Mouse (Mus musculus): ENCODE data around the gene Rabif. TPM values are rescaled to one million over a fixed set of nuclear protein-coding genes. Genes with fewer than 3 reads are reported as not detected.
A peak's percentile ranks its signal among the peaks of the same experiment; 100 is the strongest.
"Not testable (repeated sequence)": the region's sequence is repeated elsewhere in the genome, so short reads cannot be mapped to it uniquely, and the experiment has no call there.

Gene Rabif
- total RNA-seq (2018; cell fraction: chromatin; rRNA removed), result 10 to 100 TPM in 4 of 26 experiments, 1 to 10 TPM in 22; 1.5 to 12.3 (median 5.8) TPM
- total RNA-seq (2018; cell fraction: cytosol; rRNA removed), result 10 to 100 TPM in 23 of 26 experiments, 1 to 10 TPM in 3; 8.1 to 17.4 (median 13.8) TPM
- total RNA-seq (2018; cell fraction: nucleus; rRNA removed), result 10 to 100 TPM in 12 of 26 experiments, 1 to 10 TPM in 14; 2.4 to 18.4 (median 8.8) TPM
- 11.5 to 14.8 TPM (median 14.4 TPM) in 3 replicates for polyA plus RNA-seq (2018)

DNA sequence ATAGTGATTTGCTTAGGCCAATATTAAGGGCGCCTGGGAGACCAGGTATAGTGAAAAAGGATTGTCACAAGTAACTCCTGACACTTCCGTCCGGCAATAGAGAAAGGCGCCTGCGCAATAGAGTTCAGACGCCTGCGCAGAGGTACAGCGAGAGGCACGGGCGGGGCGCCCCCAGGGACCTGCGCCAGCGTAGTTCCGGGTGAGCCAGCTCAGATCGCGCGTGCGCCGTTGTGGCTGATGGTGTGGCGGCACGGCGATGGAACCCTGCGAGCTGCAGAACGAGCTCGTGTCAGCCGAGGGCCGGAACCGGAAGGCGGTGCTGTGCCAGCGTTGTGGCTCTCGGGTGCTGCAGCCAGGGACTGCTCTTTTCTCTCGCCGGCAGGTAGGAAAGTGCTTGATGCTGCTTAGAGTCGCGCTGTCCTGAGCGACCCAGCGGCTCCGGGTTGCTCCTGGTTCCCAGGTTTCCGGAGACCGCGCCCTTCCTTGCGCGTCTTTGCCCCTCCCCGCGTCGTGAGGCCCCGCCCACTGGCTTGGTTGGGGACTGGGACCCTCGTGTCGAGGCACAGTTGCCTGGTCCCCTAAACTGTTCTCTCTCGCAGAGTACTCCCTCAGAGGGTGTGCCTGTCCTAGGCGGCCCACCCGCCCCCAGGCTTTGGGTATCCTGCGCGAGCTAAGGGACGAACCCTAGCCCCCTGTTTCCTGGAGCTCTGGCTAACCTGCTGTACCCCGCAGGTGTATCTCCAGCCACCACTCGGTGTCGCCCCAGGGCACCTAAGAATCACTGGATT is at the start of gene Rabif:
Gene Rabif, plus strand, starts transcription at position 221 of the 788 bp plus-strand sequence.
- peak within 1 kb of the TSS; percentile 66 for H3K27ac ChIP-seq
- 1% methylated on average over 56 of the region's 58 CpGs for WGBS (ENCODE audit: missing documents)
- no peaks in the 10 kb centered on the region for H3K36me3 ChIP-seq (ENCODE audit: inconsistent target)
- H3K4me3 ChIP-seq (ENCODE audit: inconsistent target), result peak within 1 kb of the TSS; percentile 89
- H3K79me2 ChIP-seq (ENCODE audit: inconsistent target), result peaks cover 49% of the 10 kb centered on the region

DNA sequence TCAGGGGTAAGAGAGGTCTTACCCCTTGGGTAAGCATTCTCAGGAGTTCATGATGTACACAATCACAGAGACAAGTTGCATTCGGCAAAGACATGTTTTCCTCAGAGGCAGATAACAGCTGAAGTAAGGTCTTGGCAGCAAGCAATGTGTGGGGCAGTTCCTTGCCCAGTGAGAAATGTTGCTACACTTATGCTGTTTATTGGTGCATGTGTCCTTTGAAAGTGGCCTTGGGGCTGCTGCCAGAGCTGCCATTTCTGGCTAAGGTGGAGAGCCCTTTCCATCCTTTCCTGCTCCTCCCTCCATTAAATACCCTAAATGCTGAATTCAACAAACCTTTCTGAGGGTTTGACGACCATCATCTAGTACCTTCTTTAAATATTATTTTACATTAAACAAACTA is 49.0 kb upstream of the Rabif start:
- WGBS (ENCODE audit: missing documents), result 89% methylated on average over 2 of the region's 2 CpGs
- no peak overlapping the region for H3K4me3 ChIP-seq (ENCODE audit: inconsistent target)
- H3K27ac ChIP-seq, result no peak overlapping the region
- H3K79me2 ChIP-seq (ENCODE audit: inconsistent target), result no peaks in the 10 kb centered on the region
- H3K36me3 ChIP-seq (ENCODE audit: inconsistent target), result no peaks in the 10 kb centered on the region

DNA sequence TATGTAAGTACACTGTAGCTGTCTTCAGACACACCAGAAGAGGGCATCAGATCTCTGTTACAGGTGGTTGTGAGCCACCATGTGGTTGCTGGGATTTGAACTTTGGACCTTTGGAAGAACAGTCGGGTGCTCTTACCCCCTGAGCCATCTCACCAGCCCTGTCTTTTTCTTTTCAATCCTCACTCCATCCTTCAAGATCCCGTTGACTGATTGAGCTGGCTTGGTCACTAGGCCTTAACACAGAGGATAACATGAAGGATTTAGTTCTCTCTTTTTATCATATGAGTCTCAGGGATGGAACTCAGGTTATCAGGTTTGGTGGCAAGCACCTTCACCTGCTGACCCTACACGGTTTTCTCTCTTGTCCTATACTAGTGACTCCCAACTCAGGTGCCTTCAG is 45.9 kb upstream of the Rabif start:
- not testable (repeated sequence) for H3K4me3 ChIP-seq (ENCODE audit: inconsistent target); H3K79me2 ChIP-seq (ENCODE audit: inconsistent target); H3K27ac ChIP-seq; H3K36me3 ChIP-seq (ENCODE audit: inconsistent target)
- 94% methylated on average over 3 of the region's 3 CpGs for WGBS (ENCODE audit: missing documents)

DNA sequence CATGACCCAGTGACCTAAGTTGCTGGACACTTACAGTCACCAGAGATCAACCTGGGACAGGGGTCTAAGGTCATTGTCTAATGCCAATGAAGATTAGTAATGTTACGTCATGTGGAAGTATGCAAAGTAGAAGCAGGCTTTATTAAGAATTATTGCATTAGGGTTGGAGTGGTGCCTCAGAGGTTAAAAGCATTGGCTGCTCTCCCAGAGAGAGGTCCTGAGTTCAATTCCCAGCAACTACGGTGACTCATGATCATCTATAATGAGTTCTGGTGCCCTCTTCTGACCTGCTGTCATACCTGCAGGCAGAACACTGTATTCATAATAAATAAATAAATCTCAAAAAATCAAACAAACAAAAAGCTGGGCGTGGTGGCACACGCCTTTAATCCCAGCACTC is 44.2 kb upstream of the Rabif start:
- WGBS (ENCODE audit: missing documents), result 88% methylated on average over 2 of the region's 4 CpGs
- no peaks in the 10 kb centered on the region for H3K36me3 ChIP-seq (ENCODE audit: inconsistent target)
- no peak overlapping the region for H3K27ac ChIP-seq
- no peaks in the 10 kb centered on the region for H3K79me2 ChIP-seq (ENCODE audit: inconsistent target)
- no peak overlapping the region for H3K4me3 ChIP-seq (ENCODE audit: inconsistent target)

DNA sequence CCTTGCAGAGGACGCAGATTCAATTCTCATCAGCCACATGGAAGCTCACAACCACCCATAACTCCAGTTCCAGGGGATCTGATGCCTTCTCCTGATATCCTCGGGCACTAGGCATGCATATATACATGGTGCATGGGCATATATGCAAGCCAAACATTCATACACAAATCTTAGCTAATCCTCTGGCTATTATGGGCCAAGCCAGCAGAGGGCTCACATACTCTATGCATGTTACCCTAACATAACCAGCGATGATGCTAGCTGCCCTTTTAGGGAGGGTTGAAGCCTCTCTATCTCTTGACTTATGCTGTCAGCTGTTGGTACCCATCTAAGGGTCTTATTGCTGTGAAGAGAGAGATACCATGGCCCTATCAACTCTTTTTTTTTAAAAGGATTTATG is 43.5 kb upstream of the Rabif start:
- Histone ChIP-seq H3K36me3 (ENCODE audit: inconsistent target) (no peaks in the 10 kb centered on the region), H3K27ac (no peak overlapping the region), H3K79me2 (ENCODE audit: inconsistent target) (no peaks in the 10 kb centered on the region), H3K4me3 (ENCODE audit: inconsistent target) (no peak overlapping the region)
- WGBS (ENCODE audit: missing documents), result 35% methylated on average over 3 of the region's 3 CpGs

DNA sequence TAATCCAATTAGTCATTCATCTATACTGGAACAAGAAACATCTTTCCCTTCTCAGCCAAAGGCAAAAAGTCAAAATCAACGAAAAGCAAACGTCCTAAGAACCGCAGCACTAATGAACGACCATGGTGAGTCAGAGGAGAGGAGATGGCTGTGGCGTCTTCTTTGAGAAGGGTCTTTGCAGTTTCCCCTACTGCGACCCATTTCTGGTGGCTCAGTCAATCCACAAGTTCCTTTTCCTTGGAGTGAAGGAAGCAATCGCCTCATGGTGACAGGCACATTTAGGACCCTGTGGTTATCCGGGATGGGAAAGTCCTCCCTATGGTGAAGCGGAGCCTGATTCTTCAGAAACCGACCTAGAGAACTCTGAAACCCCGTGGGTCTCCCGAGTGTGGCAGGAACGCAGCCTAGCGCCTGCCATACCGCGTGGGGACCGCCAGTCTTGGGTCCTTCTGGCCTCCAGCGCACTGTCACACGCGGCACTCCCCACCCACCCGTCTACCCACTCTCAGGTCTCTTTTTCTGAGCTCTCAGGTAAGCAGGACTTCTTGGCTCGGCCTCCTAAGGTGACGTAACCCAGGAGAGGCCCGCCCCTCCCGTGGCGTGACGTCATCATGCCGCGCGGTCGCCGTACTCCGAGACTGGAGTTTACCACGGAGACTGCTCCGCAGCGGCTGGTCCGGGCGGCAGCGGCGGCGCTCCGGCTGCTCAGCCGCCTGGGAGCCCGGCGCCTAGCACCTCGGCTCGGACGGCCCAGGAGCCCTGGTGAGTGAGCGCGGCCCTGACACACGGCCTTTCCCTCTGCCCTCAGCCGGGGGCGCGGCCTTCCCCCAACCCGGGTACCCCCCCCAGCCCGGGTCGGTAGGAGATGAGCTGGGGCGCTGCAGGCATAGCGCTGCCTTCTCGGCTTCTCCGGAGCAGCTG is 39.3 kb upstream of the Rabif start, which contains the start of gene Klhl12:
Gene Klhl12, plus strand, starts transcription at position 628 of the 921 bp plus-strand sequence.
- WGBS (ENCODE audit: missing documents), result 1% methylated on average over 54 of the region's 61 CpGs
- Histone ChIP-seq H3K27ac (no peak within 1 kb of the TSS), H3K79me2 (ENCODE audit: inconsistent target) (no peaks in the 10 kb centered on the region), H3K4me3 (ENCODE audit: inconsistent target) (peak within 1 kb of the TSS; percentile 45), H3K36me3 (ENCODE audit: inconsistent target) (no peaks in the 10 kb centered on the region)

DNA sequence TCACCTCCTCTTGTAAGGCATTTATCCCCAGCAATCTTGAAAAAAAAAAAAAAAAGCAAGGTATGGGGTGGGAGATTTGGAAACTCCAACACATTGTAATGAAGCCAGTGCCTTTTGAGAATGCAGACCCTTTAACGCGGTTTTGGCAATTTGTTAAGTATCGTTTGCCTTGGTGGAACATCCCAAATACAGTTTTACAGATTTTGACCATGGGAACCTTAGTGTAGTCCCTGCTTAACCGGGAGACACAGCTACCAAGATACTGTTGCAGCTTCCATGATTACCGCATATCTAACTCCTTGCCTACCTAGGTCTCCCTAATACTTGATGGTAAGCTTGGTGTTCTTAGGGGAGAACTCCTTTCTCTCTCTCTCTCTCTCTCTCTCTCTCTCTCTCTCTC is 38.4 kb upstream of the Rabif start:
- H3K4me3 ChIP-seq (ENCODE audit: inconsistent target), result peak overlapping the region; percentile 45
- no peaks in the 10 kb centered on the region for H3K79me2 ChIP-seq (ENCODE audit: inconsistent target)
- no peaks in the 10 kb centered on the region for H3K36me3 ChIP-seq (ENCODE audit: inconsistent target)
- 37% methylated on average over 5 of the region's 5 CpGs for WGBS (ENCODE audit: missing documents)
- H3K27ac ChIP-seq, result no peak overlapping the region

DNA sequence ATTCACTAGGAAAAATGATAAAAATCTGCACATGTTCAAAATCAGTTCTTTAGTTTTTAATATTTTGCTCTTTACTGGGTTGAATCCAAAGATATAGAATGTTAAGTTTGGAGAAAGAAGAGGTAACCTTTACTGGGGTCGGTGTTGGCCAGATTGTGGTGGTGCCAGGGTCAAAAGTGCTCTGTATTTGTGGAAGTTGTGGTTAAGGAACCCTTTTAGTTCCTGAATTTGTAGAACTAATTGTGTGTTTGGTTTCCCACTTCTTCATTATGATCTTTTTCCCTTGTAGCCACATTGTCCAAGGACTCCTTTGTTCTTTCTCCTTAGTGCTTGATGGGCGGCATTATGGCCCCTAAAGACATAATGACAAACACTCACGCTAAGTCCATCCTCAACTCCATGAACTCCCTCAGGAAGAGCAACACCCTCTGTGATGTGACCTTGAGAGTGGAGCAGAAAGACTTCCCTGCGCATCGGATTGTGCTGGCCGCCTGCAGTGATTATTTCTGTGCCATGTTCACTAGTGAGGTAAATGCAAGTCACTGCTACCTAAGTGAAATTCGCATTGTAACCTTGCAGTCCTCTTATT is 36.2 kb upstream of the Rabif start:
- no peak overlapping the region for H3K4me3 ChIP-seq (ENCODE audit: inconsistent target)
- WGBS (ENCODE audit: missing documents), result 62% methylated on average over 7 of the region's 7 CpGs
- H3K36me3 ChIP-seq (ENCODE audit: inconsistent target), result no peaks in the 10 kb centered on the region
- H3K27ac ChIP-seq, result no peak overlapping the region
- H3K79me2 ChIP-seq (ENCODE audit: inconsistent target), result no peaks in the 10 kb centered on the region

DNA sequence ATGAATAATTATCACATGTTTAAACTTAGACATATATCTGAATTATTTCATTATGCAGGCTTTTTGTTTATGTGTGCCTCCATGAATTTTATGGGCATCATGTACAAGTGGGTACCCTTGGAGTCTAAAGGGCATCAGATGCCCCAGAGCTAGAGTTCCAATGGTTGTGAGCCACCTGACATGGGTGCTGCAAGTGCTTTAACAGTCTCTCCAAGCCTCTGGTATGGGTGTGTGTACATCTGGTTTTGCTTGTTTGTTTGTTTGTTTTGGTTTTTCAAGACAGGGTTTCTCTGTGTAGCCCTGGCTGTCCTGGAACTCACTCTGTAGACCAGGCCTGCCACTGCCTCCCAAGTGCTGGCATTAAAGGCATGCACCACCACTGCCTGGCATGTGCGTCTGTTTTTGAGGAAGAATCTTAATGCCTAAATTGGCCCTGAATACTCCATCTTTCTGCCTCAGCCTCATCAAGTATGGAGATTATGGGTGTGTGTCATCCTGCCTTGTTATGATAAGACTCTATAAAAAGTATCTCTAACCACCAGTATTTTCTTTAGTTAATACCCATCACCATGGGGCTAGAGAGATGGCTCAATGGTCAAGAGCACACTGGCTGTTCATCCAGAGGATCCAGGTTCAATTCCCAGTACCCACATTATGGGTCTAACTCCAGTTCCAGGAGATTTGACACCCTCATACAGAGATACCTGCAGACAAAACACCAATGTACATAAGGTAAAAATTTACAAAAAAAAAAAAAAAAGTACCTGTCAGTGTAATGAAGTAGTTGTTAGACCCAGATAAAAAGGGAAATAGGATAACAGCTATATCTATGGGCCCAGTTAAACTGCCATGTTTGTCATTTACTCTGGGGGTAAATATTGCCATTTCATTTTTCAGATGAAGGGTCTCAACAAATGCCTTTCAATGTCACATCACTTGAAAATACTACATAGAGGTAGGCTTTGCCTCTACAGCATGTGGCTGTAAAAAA is 33.9 kb upstream of the Rabif start:
- 93% methylated on average over 1 of the region's 1 CpGs for WGBS (ENCODE audit: missing documents)
- no peak overlapping the region for H3K4me3 ChIP-seq (ENCODE audit: inconsistent target)
- H3K36me3 ChIP-seq (ENCODE audit: inconsistent target), result no peaks in the 10 kb centered on the region
- H3K79me2 ChIP-seq (ENCODE audit: inconsistent target), result no peaks in the 10 kb centered on the region
- no peak overlapping the region for H3K27ac ChIP-seq

DNA sequence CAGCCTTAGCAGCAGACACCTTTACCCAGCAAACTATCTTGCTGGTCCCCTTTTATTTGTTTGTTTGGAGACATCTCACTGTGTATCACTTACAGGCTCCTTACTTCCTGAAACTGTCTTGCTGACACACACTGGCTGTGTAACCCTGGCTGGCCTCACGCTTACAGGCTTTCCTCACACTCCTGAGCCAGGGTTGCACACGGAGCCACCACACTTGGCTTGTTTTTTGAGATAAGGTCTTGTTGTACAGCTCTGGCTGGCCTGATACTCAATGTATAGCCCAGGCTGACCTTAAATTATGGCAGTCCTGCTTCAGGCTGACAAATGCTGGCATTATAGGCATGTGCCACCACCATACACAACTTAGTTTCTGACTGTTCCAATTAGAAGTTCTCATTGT is 9.8 kb upstream of the Rabif start:
- WGBS (ENCODE audit: missing documents), result 96% methylated on average over 2 of the region's 2 CpGs
- H3K27ac ChIP-seq, result no peak overlapping the region
- H3K79me2 ChIP-seq (ENCODE audit: inconsistent target), result no peaks in the 10 kb centered on the region
- H3K36me3 ChIP-seq (ENCODE audit: inconsistent target), result no peaks in the 10 kb centered on the region
- no peak overlapping the region for H3K4me3 ChIP-seq (ENCODE audit: inconsistent target)

DNA sequence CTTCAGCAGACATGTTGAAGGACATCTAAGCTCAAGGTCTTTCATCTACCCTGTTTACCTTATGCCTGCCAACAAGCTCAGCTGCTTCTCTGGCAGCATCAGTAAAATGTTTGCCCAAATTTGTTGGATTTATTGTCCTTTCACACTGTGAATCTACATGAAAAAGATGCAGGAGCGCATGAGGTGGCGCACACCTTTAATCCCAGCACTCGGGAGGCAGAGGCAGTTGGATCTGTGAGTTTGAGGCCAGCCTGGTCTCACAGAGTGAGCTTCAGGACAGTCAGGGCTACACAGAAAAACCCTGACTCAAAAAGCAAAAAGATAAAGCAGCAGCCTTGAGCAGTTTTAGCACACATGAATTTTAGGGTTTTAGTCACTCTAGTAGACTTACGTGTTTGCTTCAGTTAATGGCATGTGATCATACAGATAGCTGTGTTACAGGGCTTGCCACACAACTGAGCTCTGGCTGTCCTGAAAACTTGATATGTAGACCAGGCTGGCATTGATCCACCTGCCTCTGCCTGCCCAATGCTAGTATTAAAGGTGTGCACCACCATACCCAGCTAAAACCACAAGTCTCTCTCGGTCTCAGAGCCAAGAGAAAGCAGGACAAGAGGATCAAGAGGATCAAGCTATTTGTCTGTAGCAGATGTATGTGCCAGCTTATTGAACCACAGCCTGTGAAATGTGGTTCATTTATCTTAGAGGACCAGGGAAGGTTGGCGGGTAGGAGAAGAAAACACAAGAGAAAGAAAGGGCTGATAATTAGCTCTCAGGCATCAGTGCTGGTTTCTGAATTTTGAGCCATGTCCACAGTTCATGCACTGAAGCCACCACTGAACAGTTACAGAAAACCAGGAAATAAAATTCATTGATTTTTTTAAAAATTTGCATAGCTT is 3.3 kb upstream of the Rabif start:
- Histone ChIP-seq H3K79me2 (ENCODE audit: inconsistent target) (peaks cover 15% of the 10 kb centered on the region), H3K4me3 (ENCODE audit: inconsistent target) (no peak overlapping the region), H3K27ac (no peak overlapping the region), H3K36me3 (ENCODE audit: inconsistent target) (no peaks in the 10 kb centered on the region)
- WGBS (ENCODE audit: missing documents), result 97% methylated on average over 6 of the region's 6 CpGs

DNA sequence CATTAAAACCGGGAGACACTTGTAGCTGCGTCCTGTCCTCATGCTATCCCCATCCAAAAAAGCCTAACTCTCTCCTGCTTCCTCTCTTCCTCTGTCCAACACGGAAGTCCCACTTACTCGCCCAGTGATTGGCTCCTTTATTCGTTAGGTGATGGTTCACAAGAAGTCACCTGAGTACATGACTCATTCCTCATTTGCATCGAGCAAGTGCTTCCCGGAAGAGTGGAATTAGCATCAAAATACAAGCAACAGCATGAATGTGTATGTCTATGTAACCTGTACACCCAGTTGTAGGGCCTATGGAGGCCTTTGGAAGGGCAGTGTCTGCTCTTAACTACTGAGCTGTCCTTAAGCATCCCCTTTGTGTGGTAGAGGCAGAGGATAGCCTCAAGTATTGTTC is 2.2 kb upstream of the Rabif start:
- H3K4me3 ChIP-seq (ENCODE audit: inconsistent target), result no peak overlapping the region
- no peaks in the 10 kb centered on the region for H3K36me3 ChIP-seq (ENCODE audit: inconsistent target)
- no peak overlapping the region for H3K27ac ChIP-seq
- peaks cover 26% of the 10 kb centered on the region for H3K79me2 ChIP-seq (ENCODE audit: inconsistent target)
- 90% methylated on average over 7 of the region's 7 CpGs for whole genome bisulfite sequencing (ENCODE audit: missing documents)

DNA sequence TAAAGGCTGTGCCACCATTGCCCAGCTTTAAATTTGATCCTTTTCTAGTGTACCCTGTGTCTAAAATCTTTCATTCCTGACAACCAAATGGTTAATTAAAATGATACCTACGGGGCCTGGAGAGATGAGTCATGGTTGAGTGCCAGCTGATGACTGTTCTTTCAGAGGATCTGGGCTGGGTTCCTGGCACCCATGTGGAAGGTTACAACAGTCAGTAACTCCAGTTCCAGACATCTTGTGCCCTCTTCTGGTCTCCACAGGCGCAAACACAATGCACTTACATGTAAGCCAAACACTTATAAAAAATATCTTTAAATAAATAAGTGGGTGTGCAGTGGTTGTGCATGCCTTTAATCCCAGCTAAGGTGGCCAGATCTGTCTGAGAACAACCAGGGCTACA is 952 bp upstream of the Rabif start:
- Histone ChIP-seq H3K36me3 (ENCODE audit: inconsistent target) (no peaks in the 10 kb centered on the region), H3K4me3 (ENCODE audit: inconsistent target) (no peak overlapping the region), H3K27ac (no peak overlapping the region), H3K79me2 (ENCODE audit: inconsistent target) (peaks cover 38% of the 10 kb centered on the region)
- 95% methylated on average over 2 of the region's 2 CpGs for WGBS (ENCODE audit: missing documents)

Data from macrophage (primary cell).